Mouse (Mus musculus) lung, postnatal 14 days (tissue): ENCODE measurements around the gene Camk2g.

Experiments used
- DNase-seq: peaks from one replicate; pipeline ENCODE4 v3.0.0; 2021

The Camk2g gene

DNA sequence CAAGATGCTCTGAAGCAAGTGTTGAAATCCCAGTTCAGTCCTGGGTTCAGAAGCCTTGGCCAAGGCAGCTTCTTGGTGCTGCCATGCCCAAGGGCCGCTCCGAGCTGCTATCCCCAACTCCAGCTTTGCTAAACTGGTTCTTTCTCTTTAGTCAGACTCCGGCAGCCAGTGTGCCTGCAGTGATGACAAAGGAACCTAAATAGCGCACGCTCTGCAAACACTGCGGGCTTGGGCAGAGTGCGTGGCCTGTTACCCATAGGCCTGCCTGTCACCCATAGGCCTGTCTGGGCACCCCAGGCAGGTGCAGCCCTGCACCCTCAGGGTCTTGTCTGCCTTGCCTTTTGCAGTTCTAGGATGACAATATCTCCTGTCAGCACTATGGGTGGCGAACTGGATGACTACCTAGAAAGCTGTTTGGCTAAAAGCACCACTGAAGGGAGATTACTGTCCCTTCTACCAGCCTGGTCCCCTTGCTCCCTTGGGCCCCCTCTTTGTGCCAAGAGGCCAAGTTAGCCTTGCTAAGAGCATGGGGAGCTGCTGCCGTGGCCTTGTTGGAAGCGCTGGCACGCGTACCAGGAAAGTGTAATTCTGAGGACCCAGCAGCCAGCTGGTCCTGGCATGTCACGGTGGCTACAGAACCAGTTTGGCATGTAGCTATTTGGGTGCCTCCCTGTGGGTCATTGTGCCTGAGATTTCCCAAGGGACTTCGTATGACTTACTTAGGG, 12.4 kb upstream of the Camk2g start:
- no peak for DNase-seq

- DNase-seq, result peak; percentile 93
These were observed 11.2 kb upstream of the Camk2g start for GRCm38 (mm10) chr14:20804964-20805672.

DNA sequence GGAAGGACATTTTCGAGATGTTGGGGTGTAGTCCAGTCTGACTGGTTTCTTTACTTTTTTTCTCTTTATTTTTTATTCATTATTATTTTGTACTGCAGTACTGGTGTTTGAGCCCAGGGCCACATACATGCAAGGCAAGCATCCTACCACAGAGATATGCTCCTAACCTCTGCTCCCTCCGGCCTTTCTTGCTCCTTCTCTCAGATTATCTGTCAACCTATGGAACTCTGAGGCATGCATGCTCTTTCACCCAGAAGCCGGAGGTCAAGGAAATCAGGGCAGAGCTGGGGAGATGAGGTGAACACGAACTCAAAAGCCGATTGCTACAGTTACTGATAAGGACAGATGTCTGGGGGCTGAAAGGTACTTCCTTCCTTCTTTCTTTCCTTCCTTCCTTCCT, 10.6 kb upstream of the Camk2g start:
- no peak for DNase-seq

DNA sequence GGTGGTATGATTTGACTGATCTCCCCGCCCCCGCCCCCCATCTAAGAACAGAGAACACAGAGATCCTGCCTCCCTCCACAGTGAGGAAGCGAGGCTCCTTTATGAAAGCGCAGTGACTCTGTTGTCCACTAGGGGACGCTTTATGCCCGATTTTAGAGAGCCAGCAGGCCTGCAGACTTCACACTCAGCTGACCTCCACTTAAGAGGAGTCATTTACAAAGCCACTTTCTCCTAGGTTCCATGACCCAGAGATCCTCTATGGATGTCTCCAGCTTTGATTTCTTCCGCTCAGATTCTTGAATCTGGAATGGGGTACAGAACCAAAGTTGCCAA, 9.7 kb upstream of the Camk2g start:
- DNase-seq, result peak; percentile 87

DNA sequence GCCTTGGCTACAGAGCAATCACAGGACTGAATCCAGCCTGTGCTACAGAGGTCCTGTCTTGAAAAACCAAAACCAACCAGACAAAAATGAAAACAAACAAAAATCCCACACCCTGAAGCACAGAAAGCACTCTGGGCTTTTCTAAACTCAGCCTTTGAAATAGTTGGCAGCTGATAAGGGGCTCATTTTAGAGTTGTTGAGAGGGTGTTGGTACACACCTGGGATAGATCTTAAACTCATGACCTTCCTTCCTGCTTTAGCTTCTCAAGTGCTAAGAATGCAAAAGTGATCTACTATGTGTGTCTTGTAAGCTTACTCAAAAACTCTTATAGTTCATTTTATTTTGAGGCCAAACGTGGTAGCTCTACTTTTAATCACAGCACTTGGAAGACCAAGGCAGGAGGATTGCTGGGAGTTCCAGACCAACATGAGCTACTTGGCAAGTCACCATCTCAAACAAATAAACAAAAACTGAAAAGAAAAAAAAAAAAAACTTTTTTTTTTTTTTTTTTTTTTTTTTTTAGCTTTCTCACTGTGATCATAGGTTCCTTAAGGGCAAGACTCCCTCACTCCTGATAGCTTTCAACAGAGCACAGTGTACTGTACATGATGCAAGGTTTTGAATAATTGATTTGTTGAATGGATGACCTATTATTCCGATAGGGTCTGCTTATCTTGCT, 9.2 kb upstream of the Camk2g start:
- no peak for DNase-seq

DNA sequence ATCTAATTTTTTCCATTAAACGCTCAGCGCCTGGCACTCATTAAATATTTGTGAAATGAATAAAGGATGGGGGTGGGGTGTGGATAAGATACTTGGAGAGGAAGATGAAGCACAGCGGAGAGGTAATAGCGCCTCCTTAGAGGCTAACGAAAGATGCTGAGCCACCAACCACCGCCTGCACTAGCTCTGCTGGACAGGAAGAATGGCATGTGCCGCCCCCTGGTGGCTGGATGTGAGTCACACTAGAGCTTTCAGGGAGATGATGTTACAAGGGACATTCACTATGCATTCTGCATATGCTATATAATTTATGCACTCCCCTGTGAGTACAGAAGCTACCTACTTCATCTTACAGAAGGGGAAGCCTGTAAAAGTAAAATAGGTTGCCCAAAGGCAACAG, 4.9 kb upstream of the Camk2g start:
- DNase-seq, result peak; percentile 97

- no peak for DNase-seq
These were observed 4.4 kb upstream of the Camk2g start for GRCm38 (mm10) chr14:20798300-20798699.

GRCm38 (mm10) chr14:20796643-20797042, 2.8 kb upstream of the Camk2g start:
- DNase-seq, result no peak

GRCm38 (mm10) chr14:20796170-20796569, 2.3 kb upstream of the Camk2g start:
- no peak for DNase-seq

DNA sequence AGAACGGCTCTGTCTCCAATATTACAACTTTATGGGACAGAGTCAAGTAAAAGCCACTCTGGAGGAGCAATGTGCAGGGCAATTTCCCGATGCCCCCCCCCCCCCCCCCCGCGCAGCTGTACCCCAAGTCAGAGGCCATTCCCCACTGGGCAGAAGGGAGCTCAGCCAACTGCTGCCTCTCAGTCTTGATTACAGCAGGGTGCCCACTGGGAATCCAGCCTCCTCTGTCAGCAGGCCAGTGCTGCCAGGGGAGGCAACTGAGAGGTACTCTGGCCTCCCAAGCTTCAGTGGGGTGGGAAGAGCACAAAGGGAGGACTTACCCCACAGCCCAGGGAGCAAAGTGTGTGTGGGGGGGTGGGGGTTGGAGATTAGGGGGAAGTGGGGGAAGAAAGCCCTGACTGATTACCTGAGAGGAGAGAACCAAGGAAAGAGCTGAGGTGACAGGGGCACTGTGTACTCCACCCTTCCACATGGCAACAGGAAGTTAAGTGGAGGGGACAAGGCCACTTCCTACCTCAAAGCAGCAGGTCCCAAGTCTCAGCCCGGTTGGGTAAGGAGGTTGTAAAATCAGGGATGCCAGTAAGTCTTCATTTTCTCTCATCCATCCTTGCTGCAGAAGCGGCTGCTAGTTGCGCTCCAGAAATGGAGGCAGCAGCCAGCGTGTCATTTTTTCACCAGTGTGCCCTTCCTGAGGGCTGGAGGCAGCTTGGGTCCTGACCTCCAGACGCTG, 1.7 kb upstream of the Camk2g start:
- DNase-seq, result no peak

DNA sequence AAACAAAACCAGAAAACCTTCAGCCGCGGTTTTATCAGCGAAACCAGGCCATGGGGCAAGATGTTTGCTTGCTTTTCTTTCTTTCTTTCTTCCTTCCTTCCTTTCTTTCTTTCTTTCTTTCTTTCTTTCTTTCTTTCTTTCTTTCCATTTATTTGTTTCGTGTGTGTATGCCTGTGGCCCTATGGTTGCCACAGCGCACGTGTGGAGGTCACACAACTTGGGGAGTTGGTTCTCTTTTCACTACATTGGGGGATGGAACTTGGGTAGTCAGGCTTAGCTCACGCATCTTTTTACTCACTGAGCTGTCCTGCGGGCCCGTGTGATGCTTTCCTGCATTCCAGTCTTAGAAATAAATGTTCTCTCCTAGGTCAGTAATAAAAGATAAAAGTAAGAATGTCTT, 701 bp upstream of the Camk2g start:
- DNase-seq, result no peak

GRCm38 (mm10) chr14:20792922-20793757, 748 bp downstream of the Camk2g start:
- no peak for DNase-seq

- DNase-seq, result no peak
These were observed 1.5 kb downstream of the Camk2g start for GRCm38 (mm10) chr14:20792243-20792921.

DNA sequence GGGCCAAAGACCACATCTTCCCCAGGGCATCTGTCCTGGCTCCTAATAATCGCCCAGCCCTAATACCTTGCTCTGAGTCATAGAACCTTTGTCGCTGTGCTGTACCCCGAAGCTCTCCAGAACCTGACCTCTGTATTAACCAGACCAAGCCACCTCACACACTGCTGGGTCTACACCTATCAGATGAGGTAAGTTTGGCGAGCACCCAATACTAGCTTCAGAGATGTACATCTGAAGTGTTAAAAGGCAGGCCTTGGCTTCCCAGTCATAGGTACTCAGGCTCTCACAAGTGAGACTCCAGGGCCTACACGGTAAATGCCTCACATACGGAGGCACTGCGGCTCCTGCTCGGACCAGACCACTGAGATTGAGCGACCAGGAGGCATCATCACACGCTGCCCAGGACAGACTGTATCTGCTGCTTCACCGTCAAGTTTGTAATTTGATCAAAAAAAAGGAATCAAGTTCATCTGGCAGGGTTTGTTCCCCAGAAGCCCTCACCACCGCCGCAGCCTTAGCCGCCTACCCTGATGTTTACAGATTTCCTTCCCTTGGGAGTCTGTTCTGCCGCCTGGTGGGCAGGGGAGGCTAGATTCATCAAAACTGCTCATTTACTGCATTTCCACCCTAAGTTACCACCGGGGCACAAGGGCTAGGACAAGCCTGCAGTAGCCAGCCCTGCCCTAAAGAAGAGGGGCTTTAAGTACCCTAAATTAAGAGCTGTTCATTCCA, 2.2 kb downstream of the Camk2g start:
- no peak for DNase-seq

- no peak for DNase-seq
These were observed 2.9 kb downstream of the Camk2g start for GRCm38 (mm10) chr14:20790996-20791395.

- DNase-seq, result no peak
These were observed 3.4 kb downstream of the Camk2g start for GRCm38 (mm10) chr14:20790445-20790844.

DNA sequence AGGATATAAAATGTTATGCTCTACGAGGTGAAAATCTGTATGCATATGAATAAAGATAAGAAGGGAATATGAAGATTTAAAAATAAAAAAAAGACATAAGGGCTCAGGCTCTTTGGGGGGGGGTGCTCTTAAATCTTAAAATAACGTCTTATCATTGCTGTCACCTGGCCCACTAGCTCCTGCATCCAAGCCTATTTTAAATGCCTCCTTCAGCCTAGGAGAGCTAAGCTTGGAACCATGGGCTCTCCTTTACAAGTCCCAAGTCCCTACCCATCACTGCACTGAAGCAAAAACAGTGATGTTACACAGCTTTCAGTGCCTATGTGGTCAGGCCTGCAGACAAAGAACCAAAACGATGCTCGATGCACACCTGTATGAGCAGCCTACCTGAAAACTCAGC, 4.3 kb downstream of the Camk2g start:
- no peak for DNase-seq

GRCm38 (mm10) chr14:20788151-20788550, 5.7 kb downstream of the Camk2g start:
- no peak for DNase-seq

DNA sequence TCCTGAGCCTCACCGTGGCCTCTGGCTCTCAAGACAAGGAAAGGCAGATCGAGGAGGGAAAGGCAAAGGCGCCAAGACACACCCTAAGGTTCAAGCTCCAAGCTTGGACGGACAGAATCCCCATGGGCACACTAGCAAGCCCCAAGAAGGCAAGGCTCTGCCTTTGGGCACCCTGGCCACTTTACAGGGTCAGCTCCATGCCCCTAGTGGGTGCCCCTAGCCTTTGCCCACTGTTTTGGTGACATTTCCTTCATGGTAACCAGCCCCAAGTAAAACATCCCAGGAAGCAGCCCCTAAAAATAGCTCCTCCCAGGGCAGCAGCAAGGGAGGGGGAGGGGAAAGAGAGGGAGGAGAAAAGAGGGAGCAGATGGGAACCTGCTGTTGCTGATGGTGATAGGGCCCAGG, 7.3 kb downstream of the Camk2g start:
- DNase-seq, result no peak

DNA sequence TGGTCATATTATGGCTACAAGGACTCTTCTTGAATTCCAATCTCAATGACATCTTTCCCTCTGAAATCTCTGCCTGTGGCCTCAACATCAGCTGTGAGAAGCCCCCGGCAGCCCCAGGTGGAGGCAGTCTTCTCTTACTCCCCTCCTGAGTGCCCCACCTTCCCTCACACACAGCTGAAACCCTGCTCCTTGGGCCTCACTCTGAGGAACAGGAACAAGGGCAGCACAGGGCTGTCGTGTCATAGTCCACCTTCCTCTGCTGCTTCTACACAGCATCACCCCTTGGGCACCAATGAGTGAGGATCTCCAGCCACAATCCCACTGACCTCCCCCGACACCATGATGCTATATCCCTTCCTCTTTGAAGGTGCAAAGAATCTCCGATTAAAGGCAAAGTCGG, 7.9 kb downstream of the Camk2g start:
- no peak for DNase-seq

GRCm38 (mm10) chr14:20785231-20785630, 8.7 kb downstream of the Camk2g start:
- no peak for DNase-seq
